Mouse (Mus musculus) heart, adult 2 months (tissue): ENCODE results near the gene Gm2431.

Experiments used
- CTCF ChIP-seq: fragments of 200-600 bp; IDR thresholded peaks from 2 replicates; pipeline ENCODE4 v1.8.1; 2022; ENCODE audit warnings: antibody characterized with exemption, mild to moderate bottlenecking, moderate library complexity
- EP300 ChIP-seq: fragments of 200-500 bp; IDR thresholded peaks from 2 replicates; pipeline ENCODE4 v1.6.1; 2011; ENCODE audit warnings: low read depth, low read length, control low read depth; ENCODE audit not compliant: insufficient read depth
- POLR2A ChIP-seq: fragments of 200-500 bp; IDR thresholded peaks from 2 replicates; pipeline ENCODE4 v1.6.1; 2011; ENCODE audit warnings: mild to moderate bottlenecking, low read depth, low read length, control low read depth; ENCODE audit not compliant: insufficient read depth

GRCm38 (mm10) chr7:142211559-142211958 lies 46.6 kb downstream of the Gm2431 start, which contains the start of gene Gm7579:
- no peak for TF ChIP-seq CTCF
- no peak for TF ChIP-seq EP300
- no peak for TF ChIP-seq POLR2A
